Mouse (Mus musculus) thymus, postnatal 4 days (tissue): ENCODE data around the gene H2-K1.
A peak's percentile ranks its signal among the peaks of the same experiment; 100 is the strongest.

ENCODE experiments used
- DNase-seq: peaks from one replicate; pipeline ENCODE4 v3.0.0; 2021

Gene H2-K1

DNA sequence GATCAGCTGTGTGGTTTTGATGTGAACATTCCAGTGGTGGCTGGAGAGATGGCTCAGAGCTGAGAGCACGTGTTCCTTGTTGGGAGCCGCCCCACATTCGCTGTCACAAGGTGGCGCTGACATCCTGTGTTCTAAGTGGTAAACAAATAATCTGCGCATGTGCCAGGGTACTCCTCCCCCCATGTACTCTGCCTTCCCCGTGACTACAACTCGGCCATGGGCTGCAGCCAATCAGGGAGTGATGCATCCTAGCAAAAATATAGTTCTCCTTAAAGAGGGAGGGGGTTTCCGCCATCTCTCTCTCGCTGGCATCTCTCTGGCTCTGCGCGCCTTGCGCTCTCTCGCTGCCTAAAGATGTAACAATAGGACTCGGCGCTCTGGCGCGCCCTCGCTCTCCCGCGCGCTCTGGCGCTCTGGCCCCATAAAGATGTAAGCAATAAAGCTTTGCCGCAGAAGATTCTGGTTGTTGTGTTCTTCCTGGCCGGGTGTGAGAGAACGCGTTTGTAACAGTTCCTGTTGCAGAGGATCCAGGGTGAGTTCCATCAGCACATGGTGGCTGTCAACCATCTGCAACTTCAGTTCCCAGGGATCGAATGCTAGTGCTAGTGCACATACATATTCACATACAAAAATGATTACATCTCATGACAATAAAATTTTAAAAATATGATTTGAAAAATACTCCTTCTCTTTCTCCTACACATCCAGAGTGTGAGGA, 18.8 kb downstream of the H2-K1 start:
- DNase-seq = peak; percentile 90

DNA sequence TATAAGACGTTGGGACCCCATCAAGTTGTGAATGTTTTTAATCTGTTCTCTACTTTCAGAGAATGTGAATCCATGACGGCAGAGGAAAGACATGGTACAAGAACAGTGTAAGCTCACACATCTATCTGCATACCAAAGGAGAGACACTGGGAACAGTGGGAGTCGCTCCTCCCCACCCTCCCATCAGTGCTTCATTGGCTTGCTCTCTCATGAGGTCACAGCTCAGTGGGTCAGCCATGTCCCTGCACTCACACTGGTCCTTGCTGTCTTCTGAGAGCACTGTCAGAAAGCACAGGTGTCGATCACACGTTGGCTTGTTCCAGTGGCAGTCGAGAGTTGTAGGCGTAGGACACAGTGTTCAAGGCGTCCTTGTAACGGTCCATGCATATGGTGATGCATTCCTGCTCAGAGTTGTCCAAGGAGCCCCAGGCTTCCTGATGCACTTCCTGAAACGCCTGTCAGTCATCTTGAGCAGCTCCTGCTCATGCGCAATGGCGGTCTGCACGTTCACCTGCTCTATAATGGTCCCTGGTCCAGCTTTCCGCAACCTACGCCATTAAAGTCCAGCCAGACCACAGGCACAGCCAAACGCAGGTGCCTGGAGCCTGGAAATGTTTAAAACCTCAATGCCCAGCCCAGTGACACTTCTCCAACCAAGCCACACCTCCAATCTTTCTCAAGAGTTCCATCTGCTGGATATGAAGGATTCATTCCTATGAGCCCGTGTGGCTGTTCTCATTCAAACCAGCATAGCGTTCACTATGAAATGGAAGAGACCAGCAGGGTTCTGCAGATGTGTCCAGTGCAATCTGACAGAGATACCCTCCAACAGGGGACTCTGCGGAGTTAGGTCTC, 19.7 kb downstream of the H2-K1 start:
- DNase-seq = no peak

DNA sequence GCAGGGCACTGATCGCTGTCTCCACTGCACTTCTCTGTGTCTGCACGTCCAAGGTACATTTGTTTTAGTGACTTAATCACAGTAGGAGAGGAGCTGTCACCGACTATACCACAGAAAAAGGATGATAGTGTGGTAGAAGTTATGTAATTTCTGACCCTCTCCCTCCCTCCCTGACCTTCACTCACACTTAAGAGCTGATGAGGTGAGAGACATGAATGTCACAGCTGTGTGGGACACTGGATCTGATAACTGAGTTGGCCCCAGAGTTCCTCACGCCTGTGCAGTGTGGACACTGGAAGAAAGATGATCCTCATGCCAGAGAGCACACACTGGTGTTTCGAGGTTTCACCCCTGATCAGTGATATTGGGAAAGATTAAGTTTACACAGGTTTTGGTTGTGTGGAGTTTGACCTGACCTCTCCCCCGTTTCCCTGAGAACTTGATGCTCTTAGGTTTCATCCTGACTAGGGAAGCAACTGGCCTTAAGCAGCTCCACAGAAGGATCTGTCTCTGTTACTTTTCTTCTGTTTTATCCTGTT, 20.6 kb downstream of the H2-K1 start:
- DNase-seq = no peak

DNA sequence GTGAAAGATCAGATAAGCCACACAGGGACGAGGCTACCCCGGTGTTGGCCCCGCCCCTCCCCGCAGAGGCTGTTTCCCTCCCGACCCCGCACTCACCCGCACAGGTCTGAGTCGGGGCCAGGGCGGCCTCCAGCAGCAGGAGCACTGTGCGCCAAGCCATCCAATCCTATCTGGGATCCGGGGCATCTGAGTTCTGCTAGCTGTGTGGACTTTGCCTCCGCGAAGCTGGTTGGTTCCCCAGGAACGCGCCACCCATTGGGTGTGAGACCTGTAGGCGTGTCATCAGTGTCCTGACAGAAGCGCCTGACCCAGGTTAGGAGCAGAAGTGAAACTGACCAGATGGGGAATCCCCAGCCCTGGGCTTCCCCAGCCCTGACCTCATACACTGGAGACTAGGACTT, 21.5 kb downstream of the H2-K1 start:
- DNase-seq = peak; percentile 62

DNA sequence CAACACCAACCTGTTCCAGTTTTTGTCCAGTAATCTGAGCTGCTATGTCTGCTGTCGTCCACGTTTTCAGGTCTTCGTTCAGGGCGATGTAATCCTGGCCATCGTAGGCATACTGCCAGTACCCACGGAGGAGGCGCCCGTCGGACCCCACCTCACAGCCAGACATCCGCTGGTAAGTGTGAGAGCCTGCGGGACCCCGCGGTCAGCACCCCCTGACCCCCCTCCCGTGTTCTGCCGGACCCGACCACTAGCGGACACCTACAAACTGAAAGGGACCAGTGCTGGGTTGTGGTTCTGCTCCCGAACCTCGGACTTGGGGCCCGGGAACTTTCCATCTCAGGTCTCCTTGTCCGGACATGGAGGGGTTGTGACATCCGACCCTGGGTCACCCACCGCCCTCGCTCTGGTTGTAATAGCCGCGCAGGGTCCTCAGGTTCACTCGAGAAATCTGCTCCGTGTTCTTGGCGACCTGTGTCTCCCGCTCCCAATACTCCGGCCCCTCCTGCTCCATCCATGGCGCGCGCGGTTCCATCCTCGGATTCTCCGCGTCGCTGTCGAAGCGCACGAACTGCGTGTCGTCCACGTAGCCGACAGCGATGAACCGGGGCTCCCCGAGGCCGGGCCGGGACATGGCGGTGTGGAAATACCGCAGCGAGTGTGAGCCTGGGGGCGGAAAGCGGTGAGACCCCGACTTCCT, 22.1 kb downstream of the H2-K1 start:
- DNase-seq = peak; percentile 20

DNA sequence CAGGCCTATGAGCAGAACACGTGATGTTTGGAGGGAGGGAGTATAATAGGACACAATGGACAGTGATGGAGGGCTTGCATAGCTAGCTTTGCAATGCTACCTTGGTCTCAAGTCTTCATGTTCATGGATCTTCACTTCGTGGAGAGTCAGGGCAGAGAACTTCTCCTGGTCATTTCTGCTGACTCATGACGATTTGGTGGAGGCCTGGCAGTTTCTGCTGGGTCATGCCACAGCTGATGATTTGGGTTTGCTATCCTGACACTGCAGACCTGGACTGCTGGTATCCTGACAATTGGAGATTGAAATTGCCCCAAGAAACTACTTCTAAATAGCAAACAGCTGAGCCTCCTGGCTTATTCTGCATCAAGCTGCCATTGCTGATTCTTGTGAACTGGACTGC, 26.6 kb downstream of the H2-K1 start:
- no peak for DNase-seq

DNA sequence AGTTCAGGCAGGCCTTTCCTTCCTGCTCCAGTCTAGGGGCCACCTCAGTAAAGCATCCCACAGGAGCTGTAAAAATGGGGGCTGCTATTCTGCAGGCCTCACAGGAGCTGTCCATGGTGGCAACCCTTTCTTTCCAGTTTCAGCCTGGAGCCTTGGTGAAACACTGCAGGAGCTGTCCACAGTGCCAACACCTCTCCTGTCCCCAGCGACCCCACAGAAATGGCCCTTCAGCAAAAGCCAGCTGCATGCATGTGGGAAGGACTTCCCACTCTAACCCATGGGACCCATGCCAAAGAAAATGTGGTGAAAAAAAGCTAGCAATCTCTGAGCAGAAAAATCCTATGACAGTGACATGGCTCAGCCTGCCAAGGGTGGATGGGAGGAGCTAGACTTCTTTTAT, 27.5 kb downstream of the H2-K1 start:
- peak; percentile 61 for DNase-seq

DNA sequence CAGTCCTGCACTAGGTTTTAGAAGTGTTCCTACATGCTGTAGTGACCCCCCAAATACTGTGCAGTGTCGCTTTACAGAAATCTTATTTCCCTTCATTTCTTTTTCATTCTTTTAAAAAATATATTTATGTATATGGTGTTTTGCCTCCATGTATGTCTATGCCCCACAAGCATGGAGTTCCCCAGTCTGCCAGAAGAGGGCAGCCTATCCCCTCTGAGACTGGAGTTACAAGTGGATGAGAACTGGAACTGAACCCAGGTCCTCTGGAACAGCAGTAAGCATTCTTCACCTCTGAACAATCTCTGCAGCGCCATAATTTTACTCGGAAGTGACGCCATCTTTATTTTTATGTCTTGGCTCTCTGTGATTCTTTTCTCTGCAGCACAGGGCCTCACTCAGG, 30.8 kb downstream of the H2-K1 start:
- peak; percentile 64 for DNase-seq

DNA sequence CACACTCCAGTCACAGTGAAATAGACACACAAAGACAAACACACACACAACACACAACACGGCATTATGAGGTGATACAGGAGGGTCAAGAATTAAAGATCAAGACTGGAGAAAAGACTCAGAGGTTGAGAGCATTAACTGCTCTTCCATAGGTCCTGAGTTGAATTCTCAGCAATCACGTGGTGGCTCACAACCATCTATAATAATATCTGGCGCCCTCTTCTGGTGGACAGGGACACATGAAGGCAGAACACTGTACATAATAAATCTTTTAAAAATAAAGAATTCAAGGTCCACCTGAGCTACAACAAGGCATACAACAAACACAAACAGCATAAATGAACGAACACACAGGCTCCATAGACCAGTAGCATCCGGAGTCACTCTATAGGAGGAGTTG, 31.2 kb downstream of the H2-K1 start:
- DNase-seq = peak; percentile 57

DNA sequence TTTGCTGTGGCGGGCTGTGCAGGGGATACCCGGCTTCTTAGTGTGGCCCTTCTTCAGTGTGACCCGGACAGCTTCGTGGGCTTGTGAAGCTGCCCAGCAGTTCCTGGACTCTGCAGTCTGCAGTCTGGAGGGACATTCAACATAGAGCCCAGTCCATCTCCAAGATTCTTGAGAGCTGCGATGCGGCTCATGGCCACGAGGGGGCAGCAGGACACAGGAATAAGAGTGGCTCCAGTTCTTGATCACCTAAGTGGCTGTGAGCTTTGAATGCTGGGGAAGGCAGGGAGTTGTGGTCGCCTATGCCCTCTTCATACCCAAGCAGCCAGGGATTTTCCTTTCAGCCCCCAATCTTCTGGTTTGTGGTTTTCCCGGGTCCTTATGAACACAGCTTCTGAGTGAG, 31.7 kb downstream of the H2-K1 start:
- peak; percentile 82 for DNase-seq

DNA sequence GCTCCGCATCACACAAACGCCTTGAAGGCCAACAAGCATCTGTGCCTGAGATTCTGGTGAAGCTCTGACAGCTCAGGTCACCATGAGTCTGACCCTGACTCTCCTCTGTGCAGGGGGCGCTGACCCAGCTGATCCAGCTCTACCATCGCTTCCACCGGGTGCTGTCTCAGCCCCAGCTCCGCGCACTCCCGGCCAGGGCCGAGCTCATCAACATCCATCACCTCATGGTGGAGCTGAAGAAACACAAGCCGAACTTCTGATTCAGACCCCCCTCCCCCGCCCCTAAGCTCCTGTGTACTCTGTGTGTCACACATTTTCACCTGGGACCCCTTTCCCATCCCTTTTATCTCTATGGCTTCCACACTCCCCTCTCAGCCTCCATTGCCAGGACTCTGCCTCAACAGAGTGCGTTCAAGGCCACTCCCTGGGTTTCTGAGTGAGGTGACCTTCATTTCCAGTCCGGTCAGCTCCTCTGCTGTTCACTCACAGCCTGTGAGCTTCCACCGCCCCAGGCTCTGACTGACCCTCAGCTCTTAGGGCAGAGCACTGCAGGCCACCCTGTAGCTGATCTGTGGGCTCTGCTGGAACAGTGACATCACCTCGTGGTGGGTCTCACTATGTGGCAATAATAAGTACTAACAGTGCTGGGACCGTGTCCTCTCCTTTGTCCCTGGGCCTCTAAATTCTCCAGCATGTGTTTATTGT, 34.1 kb downstream of the H2-K1 start:
- DNase-seq = no peak

DNA sequence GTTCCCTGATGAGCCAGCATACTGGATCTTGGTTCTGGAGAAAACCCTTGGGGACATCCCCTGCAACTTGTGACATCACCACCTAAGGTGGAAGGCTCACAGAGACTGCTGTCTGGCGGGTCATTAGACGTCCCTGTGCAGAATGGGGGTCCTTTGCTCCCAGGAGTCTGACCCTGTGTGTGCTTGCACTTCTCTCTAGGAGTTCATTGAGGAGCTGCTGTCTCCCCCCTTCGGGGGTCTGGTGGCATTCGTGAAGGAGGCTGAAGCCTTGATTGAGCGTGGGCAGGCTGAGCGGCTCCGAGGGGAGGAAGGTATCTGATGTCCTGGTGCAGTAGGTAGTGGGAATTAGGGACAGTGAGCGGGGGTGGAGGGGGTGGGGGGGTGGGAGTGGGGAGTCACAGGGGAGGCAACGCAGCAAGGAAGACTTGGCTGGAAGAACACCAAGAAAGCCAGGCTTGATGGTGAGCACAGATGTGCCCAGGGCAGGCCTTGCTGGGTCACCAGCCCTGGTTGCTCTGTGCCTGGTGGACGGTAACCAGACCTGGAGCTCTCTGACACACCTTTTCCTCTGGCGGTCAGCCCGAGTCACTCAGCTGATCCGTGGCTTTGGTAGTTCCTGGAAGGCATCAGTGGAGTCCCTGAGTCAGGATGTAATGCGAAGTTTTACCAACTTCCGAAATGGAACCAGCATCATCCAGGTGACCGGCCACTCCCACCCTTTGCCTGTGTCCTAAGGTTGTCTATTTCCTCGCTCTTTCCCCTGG, 34.9 kb downstream of the H2-K1 start:
- DNase-seq = no peak

DNA sequence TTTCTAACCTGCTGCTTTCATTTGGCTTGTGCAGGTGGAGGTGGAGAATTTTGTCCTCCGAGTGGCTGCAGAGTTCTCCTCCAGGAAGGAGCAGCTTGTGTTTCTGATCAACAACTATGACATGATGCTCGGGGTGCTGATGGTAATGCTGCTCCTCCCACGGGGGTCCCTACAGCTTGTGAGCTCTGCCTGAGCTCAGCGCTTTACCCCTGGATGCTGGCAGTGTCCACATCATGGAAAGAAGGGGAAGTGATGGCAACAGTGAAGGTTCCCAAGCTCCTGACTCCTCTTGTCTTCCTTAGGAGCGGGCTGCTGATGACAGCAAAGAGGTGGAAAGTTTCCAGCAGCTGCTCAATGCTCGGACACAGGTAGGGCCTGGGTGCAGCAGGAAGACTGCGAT, 37.3 kb downstream of the H2-K1 start:
- DNase-seq = no peak

DNA sequence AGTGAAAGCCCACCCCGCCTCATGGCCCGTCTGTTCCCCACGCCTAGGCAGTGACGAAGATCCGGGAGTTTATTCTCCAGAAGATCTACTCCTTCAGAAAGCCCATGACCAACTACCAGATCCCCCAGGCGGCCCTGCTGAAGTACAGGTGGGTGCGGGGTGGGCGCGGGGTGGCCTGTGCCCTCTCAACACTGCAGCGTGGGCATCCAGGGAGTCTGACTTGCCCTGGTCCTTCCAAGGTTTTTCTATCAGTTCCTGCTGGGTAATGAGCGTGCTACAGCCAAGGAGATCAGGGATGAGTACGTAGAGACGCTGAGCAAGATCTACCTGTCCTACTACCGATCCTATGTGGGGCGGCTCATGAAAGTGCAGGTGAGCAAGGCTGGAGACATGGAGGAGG, 40.2 kb downstream of the H2-K1 start:
- no peak for DNase-seq

DNA sequence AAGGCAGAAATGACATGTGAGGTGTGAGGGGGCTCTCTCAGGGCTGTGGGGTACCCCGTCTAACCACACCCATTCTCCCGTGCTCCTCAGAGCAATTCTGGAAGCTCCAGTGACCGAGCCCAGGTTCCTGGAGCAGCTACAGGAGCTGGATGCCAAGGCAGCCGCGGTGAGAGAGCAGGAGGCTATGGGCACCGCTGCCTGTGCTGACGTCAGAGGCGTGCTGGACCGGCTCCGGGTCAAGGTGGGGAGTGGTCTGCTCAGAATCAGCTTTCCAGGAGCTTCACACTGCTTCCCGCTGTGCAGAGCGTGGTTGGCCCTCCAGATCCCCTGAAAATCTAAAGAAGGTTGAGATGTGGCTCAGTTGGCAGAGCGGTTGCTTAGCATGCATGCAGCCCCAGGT, 41.0 kb downstream of the H2-K1 start:
- no peak for DNase-seq

DNA sequence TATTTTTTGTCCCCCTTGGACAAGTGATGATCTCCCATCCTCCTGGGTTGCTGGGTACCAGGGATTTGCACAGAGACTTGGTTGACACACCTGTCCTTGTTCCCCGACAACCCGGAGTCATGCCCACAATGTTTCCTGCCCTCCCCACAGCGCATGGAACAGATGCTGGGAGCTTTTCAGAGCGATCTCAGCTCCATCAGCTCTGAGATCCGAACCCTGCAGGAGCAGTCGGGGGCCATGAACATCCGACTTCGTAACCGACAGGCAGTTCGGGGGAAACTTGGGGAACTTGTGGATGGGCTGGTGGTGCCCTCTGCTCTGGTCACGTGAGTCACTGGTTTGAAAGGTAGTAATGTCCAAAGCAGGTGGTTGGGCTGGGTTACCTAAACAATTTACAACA, 41.7 kb downstream of the H2-K1 start:
- no peak for DNase-seq

DNA sequence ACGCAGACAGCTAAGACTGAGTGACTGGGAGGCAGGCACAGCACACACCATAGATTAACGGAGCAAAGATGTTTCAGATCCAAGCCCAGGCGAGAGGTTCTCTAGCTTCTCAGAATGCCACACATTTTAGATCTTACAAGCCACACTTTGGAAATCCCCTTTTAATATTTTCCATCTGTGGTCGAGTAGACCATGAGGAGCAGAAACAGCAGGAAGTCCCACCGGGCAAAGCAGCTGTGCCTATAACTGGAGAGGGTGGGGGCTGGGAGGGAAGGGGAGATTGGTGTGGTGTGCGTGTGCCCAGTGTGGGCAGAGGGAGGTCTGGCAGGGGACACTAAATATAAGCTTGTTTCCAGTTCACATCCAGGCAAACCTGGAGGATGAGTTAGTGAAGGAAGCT, 42.7 kb downstream of the H2-K1 start:
- DNase-seq = no peak

DNA sequence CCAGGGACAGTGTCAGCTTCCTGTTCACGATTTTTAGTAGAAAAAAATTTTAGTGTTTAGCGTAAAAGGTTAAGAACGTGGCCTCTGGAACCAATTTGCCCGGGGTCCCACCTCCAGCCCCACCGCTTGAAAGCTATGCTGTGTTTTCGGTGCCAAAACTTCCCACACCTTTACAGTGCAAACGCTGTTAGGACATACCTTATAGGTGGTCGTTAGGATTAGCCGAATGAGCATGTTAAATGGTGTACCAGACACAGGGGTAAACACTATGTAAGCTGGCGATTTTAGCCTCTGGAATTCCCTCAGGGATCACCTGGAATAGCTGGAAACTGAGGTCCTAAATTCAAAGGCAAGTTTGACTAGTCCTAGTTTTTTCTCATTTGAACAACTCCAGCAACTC, 43.8 kb downstream of the H2-K1 start:
- no peak for DNase-seq

DNA sequence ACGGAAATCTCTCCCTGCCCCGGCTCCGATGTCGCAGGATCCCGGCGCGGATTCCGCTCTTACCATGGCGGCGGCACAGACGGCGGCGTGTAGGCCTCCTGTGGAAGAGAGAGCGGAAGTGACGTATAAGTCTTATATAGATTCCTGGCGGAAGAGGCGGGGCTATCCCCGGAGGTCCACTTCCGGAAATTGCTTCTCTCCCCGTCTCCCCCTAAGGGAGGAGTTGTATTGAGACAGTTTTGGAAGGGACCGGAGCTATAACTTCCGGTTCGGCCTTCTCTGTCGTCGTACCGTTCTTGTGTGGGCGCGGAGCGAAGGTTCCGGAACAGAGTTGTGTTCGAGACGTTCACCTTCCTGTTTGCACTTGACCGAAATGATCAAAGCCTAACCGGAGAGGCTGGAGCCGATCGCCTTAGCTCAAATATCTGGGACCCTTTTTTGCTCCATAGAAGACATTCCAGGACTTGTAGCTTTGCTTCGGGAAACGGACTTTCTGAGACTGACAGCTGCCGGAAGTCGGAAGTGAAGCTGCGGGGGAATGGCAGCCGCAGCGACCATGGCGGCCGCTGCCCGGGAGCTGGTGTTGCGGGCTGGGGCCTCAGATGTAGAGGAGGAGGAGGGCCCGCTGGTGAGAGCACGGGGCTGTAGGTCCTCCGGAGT, 44.5 kb downstream of the H2-K1 start, which contains the start of the genes Vps52 and Rps18:
Gene Vps52 (plus strand): TSS at position 258 of the 660 bp plus-strand sequence.
Gene Rps18 (minus strand): TSS at position 447 of the 660 bp plus-strand sequence.
- DNase-seq = peak; percentile 94

DNA sequence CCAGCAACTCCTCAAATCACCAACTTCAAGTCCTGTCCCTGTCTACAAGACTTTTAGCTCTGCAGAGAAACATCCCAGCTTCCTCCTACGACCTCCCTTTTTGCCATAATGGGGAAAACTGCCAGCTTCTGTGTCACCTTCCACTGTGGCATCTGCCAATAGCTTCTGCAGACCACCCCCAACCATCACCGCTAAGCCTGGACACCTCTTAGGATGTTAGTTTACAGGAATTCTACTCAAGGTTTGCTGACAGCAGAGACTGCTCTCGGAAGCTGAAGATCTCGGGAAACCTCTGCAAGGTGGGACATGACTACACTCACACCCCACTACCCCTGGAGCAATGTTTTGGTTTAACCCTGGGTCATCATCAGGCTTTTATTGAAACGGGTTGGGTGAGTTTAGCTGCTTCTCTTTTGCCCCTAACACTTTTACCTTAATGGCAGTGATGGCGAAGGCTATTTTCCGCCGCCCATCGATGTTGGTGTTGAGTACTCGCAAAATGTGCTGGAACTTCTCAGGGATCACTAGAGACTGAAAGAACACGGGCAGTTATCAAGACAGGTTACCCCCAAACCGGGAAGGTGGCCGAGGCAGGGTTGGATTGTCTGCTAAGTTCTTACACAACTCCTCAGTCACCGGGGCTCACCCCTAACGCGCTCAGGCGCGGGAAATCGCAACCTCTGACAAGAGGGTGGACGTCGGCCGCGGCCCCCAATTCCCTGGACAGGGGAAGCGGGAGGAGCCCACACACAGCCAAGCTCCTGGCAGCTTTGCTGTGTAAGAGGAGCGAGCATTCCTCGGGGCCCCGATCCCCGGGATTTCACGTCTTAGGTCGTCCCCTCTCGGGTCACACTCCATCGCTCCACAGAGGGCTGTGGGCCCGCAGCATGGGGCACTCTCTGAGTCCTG, 45.2 kb downstream of the H2-K1 start:
- peak; percentile 69 for DNase-seq
